Mouse (Mus musculus) C2C12 (cell line): ENCODE data around the gene Ppig.
"Not testable (repeated sequence)": the region's sequence is repeated elsewhere in the genome, so short reads cannot be mapped to it uniquely, and the experiment has no call there.

Source experiments
- CEBPB ChIP-seq: IDR thresholded peaks from one replicate; pipeline ENCODE4 v1.6.1; 2011; ENCODE audit warnings: low read depth, mild to moderate bottlenecking, control low read depth, moderate library complexity
- CTCF ChIP-seq: IDR thresholded peaks from one replicate; pipeline ENCODE4 v1.5.1; 2011; ENCODE audit not compliant: control insufficient read depth, insufficient read depth, insufficient read length

DNA sequence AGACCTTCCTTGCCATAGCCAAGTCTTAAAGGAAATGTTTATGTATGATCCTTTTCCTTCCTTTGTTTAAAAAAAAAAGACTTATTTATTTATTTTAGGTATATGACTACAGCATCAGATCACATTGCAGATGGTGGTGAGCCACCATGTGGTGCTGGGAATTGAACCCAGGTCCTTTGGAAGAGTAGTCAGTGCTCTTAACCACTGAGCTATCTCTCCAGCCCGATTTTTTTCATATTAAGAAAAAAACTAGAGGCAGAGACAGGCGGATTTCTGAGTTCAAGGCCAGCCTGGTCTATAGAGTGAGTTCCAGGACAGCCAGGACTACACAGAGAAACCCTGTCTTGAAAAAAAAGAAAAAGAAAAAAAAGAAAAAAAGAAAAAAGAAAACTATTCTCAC lies 45.1 kb upstream of the Ppig start:
- TF ChIP-seq CTCF, CEBPB: not testable (repeated sequence)
